8 mouse cellular contexts compared by ENCODE assay signal in genomic region chr8:83652030-83652743, GRCm38 (mm10). TPM values are rescaled to one million over a fixed set of nuclear protein-coding genes. Genes with fewer than 3 reads are reported as not detected.
DNase-seq lines count a peak whose midpoint lies in the region; ATAC-seq and TF ChIP-seq lines count a peak whose summit lies in the region.

TSS of gene Gipc1 (plus strand) at chr8:83652677.

- peak within 1 kb of the TSS; percentile 83 for H3K4me3 ChIP-seq in embryonic facial prominence, embryonic 14.5 days (ENCODE audit: low read depth, low read length)
- peak within 1 kb of the TSS; percentile 93 for H3K4me3 ChIP-seq in heart, adult 2 months
- H3K4me3 ChIP-seq in limb, embryonic 13.5 days = peak within 1 kb of the TSS; percentile 86
- peak within 1 kb of the TSS; percentile 64 for H3K4me3 ChIP-seq in midbrain, embryonic 16.5 days (ENCODE audit: low read depth, low read length)

- H3K9ac ChIP-seq in embryonic facial prominence, embryonic 14.5 days (ENCODE audit: low read depth, low read length) = peak within 1 kb of the TSS; percentile 86
- peak within 1 kb of the TSS; percentile 95 for H3K9ac ChIP-seq in heart, adult 2 months (ENCODE audit: low read depth, low read length)
- peak within 1 kb of the TSS; percentile 86 for H3K9ac ChIP-seq in limb, embryonic 13.5 days
- peak within 1 kb of the TSS; percentile 83 for H3K9ac ChIP-seq in midbrain, embryonic 16.5 days (ENCODE audit: low read depth, low read length)

- TF ChIP-seq EP300 in heart, adult 2 months (IDR thresholded peaks at IDR 0.05; ENCODE audit: insufficient read depth, low read depth, low read length) = peak; percentile 64; the same call in 1 of the 2 replicates

- intact Hi-C loops in heart, adult 2 months (cut with DNase I) = no loop called here

- peak; percentile 68; the same call in 1 of the 2 replicates for TF ChIP-seq POLR2A in heart, adult 2 months (IDR thresholded peaks at IDR 0.05; ENCODE audit: insufficient read depth, low read depth, low read length)

- WGBS in embryonic facial prominence, embryonic 14.5 days = 6% methylated on average over 33 of the region's 50 CpGs
- WGBS in heart, adult 2 months = 3% methylated on average over 50 of the region's 50 CpGs
- 7% methylated on average over 43 of the region's 50 CpGs for WGBS in limb, embryonic 13.5 days
- 4% methylated on average over 35 of the region's 50 CpGs for WGBS in midbrain, embryonic 16.5 days

- no peaks in the 10 kb centered on the region for H3K27me3 ChIP-seq in embryonic facial prominence, embryonic 14.5 days (replicated peaks; ENCODE audit: control insufficient read depth, insufficient read depth, low read length)
- no peaks in the 10 kb centered on the region for H3K27me3 ChIP-seq in heart, adult 2 months (ENCODE audit: control insufficient read depth, insufficient read depth, low read length)
- no peaks in the 10 kb centered on the region for H3K27me3 ChIP-seq in limb, embryonic 13.5 days
- no peaks in the 10 kb centered on the region for H3K27me3 ChIP-seq in midbrain, embryonic 16.5 days (ENCODE audit: control insufficient read depth, insufficient read depth, low read depth, low read length)

- H3K4me1 ChIP-seq in embryonic facial prominence, embryonic 14.5 days (ENCODE audit: control insufficient read depth, insufficient read depth, low read length) = peaks cover 11% of the 10 kb centered on the region; the same call in 1 of the 2 replicates
- peaks cover 9% of the 10 kb centered on the region for H3K4me1 ChIP-seq in heart, adult 2 months (ENCODE audit: control insufficient read depth, insufficient read depth, low read length)
- peaks cover 13% of the 10 kb centered on the region for H3K4me1 ChIP-seq in limb, embryonic 13.5 days
- peaks cover 12% of the 10 kb centered on the region for H3K4me1 ChIP-seq in midbrain, embryonic 16.5 days (ENCODE audit: control insufficient read depth, insufficient read depth, low read length)

- no peaks in the 10 kb centered on the region; the same call in 1 of the 2 replicates for H3K9me3 ChIP-seq in embryonic facial prominence, embryonic 14.5 days (ENCODE audit: control insufficient read depth, low read length)
- no peaks in the 10 kb centered on the region for H3K9me3 ChIP-seq in limb, embryonic 13.5 days
- no peaks in the 10 kb centered on the region for H3K9me3 ChIP-seq in midbrain, embryonic 16.5 days (replicated peaks; ENCODE audit: control insufficient read depth, low read length, poor library complexity, severe bottlenecking)

- H3K36me3 ChIP-seq in embryonic facial prominence, embryonic 14.5 days (ENCODE audit: control insufficient read depth, insufficient read depth, low read length) = peaks cover 10% of the 10 kb centered on the region; the same call in 1 of the 2 replicates
- H3K36me3 ChIP-seq in heart, adult 2 months (ENCODE audit: control insufficient read depth, insufficient read depth, low read length) = no peaks in the 10 kb centered on the region
- H3K36me3 ChIP-seq in limb, embryonic 13.5 days = peaks cover 10% of the 10 kb centered on the region
- no peaks in the 10 kb centered on the region for H3K36me3 ChIP-seq in midbrain, embryonic 16.5 days (ENCODE audit: control insufficient read depth, insufficient read depth, low read length)

- TF ChIP-seq CTCF in heart, adult 2 months (IDR thresholded peaks at IDR 0.05) = no peak

- DNase-seq in 3T3-L1 (ENCODE audit: low read depth, low spot score) = peak; percentile 98
- peak; percentile 81 to 91 for DNase-seq in adrenal gland, postnatal 4 days (ENCODE audit: low spot score in 2 of 2)
- peak; percentile 99 for DNase-seq in embryonic facial prominence, embryonic 14.5 days (ENCODE audit: low spot score)
- DNase-seq in heart, adult 2 months = peak; percentile 94 to 98
- peak; percentile 97 for DNase-seq in kidney, adult 8-10 months
- DNase-seq in spleen, postnatal 10 days (ENCODE audit: low spot score in 2 of 2) = peak; percentile 85 to 95

- no peaks in the 10 kb centered on the region for H3K79me2 ChIP-seq in heart, adult 2 months (replicated peaks; ENCODE audit: control insufficient read depth, insufficient read depth, low read length)

- H3K4me2 ChIP-seq in embryonic facial prominence, embryonic 14.5 days (ENCODE audit: low read depth, low read length) = peak within 1 kb of the TSS; percentile 71
- H3K4me2 ChIP-seq in limb, embryonic 13.5 days (replicated peaks) = peak within 1 kb of the TSS; percentile 94
- H3K4me2 ChIP-seq in midbrain, embryonic 16.5 days (ENCODE audit: low read length) = peak within 1 kb of the TSS; percentile 74

- peak; percentile 98 for ATAC-seq in embryonic facial prominence, embryonic 14.5 days (ENCODE audit: low read depth)
- peak; percentile 98 for ATAC-seq in limb, embryonic 13.5 days (ENCODE audit: low FRiP score, low read depth)
- ATAC-seq in midbrain, embryonic 16.5 days = peak; percentile 96

- H3K27ac ChIP-seq in embryonic facial prominence, embryonic 14.5 days (replicated peaks; ENCODE audit: low read depth, low read length) = peak within 1 kb of the TSS; percentile 78
- H3K27ac ChIP-seq in heart, adult 2 months = peak within 1 kb of the TSS; percentile 89
- peak within 1 kb of the TSS; percentile 76 for H3K27ac ChIP-seq in limb, embryonic 13.5 days
- peak within 1 kb of the TSS; percentile 82 for H3K27ac ChIP-seq in midbrain, embryonic 16.5 days (ENCODE audit: low read length)

RNA-seq across cellular contexts. Expression of gene Gipc1, which starts in this region (rescaled TPM):
- 10 to 100 TPM; 59.2 to 72.0 TPM for total RNA-seq in adrenal gland, postnatal 4 days (2021)
- 107 and 131 TPM in 2 replicates for polyA plus RNA-seq in embryonic facial prominence, embryonic 14.5 days (2014; fragmentation: Nextera tagmentation; extraction: Ambion mirVana)
- 10 to 100 TPM; 23.8 to 25.6 TPM for total RNA-seq in heart, adult 2 months (2021)
- polyA plus RNA-seq in heart, adult 2 months (2012; rRNA removed) = 22.3 and 27.7 TPM in 2 replicates
- polyA plus RNA-seq in limb, embryonic 13.5 days (2015; fragmentation: Nextera tagmentation; extraction: Ambion mirVana) = 163 and 167 TPM in 2 replicates
- 126 and 132 TPM in 2 replicates for polyA plus RNA-seq in midbrain, embryonic 16.5 days (2015; fragmentation: Nextera tagmentation; extraction: Ambion mirVana)

Comparison
In these comparisons a context has a peak if more than half of its experiments do, and no peak if none do; other contexts are left out.
1. Peak in every context shown above with its lines: DNase-seq, ATAC-seq, H3K4me3 ChIP-seq and H3K27ac ChIP-seq.